Mouse (Mus musculus) spleen, postnatal 4 days (tissue): ENCODE measurements around the gene Cactin.

Experiments used
- DNase-seq, 2 experiments: peaks; one replicate each; pipeline ENCODE4 v3.0.0; 2022; ENCODE audit warnings: low spot score in 2 of 2

Gene Cactin

DNA sequence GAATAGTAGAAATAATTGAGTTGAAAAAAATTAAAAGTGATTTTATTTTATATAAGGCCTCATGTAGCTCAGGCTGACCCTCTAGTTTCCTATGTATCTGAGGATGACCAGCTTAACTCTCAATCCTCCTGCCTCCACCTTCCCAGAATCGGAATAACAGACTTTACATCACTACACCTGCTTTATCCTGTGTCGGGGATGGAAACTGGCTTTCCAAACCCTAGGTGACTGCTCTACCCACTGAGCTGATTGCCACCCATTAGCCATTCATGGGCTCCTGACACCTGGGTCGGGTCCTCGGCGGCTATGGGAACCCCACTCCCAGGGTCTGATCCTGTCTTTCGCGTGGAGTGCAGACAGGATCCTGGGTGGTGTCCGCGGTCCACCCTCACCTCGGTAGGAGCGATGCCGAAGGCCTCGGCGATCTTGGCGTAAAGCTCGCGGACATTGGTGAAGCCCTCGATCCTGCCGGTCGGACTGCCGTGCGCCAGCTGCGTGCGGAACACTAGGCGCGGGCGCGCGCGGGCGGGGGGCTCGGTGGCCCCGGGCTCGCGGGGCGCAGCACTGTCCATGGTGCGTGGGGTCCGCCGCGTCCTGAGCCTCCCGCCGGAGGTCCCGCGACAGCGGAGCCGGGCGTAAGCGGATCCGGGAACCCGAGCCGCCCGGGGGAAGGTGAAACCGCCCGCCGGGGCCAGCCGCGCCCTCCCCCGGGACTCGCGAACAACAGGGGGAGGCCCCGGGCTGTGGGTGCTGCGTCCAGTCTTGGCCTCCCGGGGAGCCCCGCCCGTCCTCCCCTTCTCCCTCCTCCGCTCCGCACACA, 22.0 kb downstream of the Cactin start, which contains the start of gene Gipc3:
Gene Gipc3, minus strand, starts transcription at position 581 of the 820 bp plus-strand sequence.
- DNase-seq, result peak in 1 of 2 experiments; percentile 76

- no peak for DNase-seq
Observed at GRCm38 (mm10) chr10:81344421-81345161, 23.7 kb downstream of the Cactin start.

GRCm38 (mm10) chr10:81345162-81345534, 24.2 kb downstream of the Cactin start:
- no peak for DNase-seq

GRCm38 (mm10) chr10:81346453-81347067, 25.7 kb downstream of the Cactin start:
- DNase-seq, result peak; percentile 79 to 87

DNA sequence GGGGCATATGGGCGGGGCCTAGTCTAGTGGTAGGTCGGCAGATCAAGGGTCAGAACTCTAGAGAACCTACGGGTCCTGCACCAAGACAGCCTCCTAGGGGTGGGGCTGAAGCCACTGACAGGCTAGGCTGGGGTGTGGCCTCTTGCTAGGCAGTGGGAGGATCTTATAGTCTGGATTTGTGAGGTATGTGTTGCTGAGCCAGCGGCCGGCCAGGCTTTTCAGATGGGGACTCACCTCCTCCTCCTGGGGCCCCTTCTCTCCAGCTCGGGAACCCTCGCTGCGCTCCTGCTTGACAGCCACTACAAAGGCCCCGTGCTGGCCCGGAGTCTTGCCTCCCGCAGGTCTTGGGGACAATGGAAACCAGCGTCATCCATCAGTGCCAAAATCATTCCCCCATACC, 28.2 kb downstream of the Cactin start:
- peak in 1 of 2 experiments; percentile 69 for DNase-seq

DNA sequence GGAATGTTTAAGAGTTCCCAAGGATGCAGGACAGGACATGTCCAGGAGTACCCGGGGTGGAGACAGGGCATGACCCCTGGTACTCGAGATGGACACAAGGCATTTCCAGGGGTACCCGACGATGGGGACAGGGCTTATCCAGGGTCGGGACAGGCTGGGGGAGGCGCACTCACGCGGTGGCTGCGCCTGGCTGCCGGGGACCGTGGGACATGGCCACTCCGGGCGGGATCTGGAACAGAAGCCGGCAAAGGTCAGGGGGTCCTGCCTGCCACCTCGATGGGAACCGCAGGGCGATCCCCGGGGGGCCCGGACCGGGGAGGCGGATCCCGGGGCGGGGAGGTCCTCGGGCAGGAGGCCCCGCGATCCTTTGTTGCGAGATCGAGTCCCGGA, 29.1 kb downstream of the Cactin start:
- no peak for DNase-seq

GRCm38 (mm10) chr10:81350351-81351063, 29.6 kb downstream of the Cactin start, which contains the start of gene Hmg20b:
Gene Hmg20b, minus strand, starts transcription at chr10:81350480.
- peak; percentile 99 for DNase-seq

DNA sequence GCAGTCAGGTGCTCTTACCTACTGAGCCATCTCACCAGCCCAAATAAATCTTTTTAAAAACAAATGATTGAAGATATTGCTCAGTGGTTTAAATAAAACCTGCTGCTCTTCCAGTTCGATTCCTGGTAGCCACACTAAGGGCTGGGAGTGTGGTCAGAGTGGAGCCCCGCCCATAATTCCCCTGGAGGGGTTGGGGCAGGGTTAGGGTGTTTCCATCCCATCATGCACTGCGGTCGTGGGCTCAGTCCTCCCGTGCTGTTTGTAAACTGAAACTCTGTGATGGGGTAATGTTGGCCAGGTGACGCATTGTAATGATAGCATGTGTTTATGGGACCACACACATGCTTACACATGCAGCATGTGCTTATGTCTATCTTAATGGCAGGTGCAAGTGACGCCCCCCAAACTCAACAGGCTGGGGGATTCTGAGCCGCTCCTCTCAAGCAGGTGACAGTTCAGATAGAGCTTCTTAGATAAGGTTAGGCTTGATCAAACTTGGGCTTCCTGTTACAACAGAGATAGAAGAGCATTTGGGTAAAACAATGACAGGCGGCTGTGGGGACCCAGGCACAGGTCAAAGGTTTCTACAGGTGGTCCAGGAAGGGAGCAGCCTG, 30.9 kb downstream of the Cactin start:
- peak; percentile 78 to 85 for DNase-seq

- DNase-seq, result no peak
Observed at GRCm38 (mm10) chr10:81354738-81355477, 34.0 kb downstream of the Cactin start.

GRCm38 (mm10) chr10:81355533-81355932, 34.6 kb downstream of the Cactin start:
- no peak for DNase-seq

DNA sequence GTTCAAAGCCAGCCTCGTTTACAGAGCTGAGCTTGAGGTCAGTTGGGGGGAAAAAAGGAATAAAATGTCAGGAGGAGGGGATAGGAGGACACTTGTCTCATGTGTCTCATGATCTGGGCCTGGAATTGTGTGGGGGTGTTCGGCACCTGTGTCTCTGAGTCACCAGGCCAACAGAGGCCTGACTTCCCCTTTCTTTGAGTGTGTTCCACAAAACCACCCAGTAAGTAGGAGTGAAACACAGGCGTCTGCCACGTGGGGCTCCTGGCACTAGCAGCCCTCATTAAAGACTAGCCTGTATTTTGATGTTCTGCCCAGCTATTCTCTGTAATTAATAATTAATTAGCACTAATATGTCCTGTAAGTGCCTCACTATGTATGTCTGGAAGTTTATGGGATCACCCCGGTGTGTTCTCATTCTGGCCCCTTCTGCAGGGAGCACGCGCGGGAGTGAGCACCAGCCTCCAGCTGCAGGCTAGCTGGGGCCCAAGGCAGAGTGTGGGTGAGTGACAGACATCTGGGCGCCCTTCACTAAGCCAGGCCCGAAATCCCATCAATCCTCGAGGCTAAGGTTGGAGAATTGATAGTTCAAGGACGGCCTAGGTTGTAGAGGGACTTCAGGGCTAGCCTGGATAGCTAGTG, 35.6 kb downstream of the Cactin start:
- no peak for DNase-seq

DNA sequence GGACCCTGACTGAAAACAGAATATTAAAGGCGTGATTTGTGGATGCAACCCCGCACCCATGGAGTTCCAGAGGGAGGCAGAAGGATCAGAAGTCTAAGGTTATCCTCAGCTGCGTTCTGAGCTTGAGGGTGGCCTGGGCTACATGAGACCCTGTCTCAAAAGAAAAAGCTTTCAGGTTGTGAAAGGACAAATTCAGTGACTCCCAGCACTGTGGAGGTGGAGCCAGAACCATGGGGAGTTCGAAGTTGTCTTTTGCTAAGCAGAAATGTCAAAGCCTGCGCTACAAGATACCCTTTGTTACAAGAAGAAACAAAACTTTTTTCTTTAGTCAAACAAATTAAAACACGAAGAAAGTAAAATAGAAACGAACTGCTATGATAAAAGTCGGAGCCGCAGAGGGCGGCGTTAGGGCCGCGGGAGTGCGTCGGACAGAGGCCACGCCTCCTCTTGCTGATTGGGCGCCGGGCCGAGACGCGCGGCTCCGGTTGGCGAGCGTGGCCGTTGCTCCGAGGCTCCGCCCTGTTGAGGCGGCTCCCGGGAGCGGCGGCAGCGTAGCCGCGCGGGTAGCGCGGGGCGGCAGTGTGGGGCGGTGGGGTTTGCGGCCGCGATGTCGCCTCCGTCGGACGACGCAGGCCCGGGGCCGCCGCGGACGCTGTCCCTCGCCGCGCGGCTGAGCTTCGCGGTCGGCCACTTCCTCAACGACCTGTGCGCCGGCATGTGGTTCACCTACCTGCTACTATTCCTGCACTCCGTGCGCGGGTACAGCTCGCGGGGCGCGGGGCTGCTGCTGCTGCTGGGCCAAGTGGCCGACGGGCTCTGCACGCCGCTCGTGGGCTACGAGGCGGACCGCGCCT, 36.3 kb downstream of the Cactin start, which contains the start of gene Mfsd12:
Gene Mfsd12, plus strand, starts transcription at position 501 of the 854 bp plus-strand sequence.
- peak; percentile 92 to 96 for DNase-seq

- DNase-seq, result peak in 1 of 2 experiments; percentile 69
Observed at GRCm38 (mm10) chr10:81358209-81358608, 37.3 kb downstream of the Cactin start.

GRCm38 (mm10) chr10:81358841-81359240, 37.9 kb downstream of the Cactin start:
- DNase-seq, result no peak

DNA sequence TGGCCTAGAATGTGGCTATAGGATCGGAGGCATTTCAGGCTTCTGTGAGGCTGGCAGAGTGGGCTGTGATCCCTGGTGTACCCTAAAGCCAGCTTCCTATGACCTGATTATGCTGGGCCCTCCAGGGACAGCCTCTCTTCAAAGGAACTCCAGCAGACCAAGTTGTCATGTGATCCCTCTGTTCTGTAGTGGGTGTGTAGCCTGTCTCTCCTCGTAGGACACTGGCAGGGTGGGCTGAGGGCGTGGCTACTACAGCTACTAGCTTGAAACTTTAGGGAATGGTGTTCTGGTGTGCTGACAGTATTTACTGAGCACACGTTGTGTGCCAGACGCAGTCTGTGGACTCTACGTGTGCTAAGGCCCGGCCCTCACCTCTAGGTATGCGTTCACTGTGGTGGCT, 39.8 kb downstream of the Cactin start:
- no peak for DNase-seq

GRCm38 (mm10) chr10:81362336-81362949, 41.5 kb downstream of the Cactin start:
- DNase-seq, result peak; percentile 84 to 88

- DNase-seq, result no peak
Observed at GRCm38 (mm10) chr10:81363436-81364346, 42.8 kb downstream of the Cactin start.
